Mouse (Mus musculus): Measurements from ENCODE around the gene Slc25a26.

The Slc25a26 gene

GRCm38 (mm10) chr6:94598421-94598820, 98.3 kb downstream of the Slc25a26 start:
- Histone ChIP-seq H3K36me3 (ENCODE audit: insufficient read depth, low read length) (peaks cover 41% of the 10 kb centered on the region), H3K27me3 (ENCODE audit: insufficient read depth, low read length) (no peaks in the 10 kb centered on the region), H3K4me1 (replicated peaks; ENCODE audit: low read depth, low read length) (peaks cover 55% of the 10 kb centered on the region), H3K4me3 (replicated peaks; ENCODE audit: low read length) (no peak overlapping the region), H3K9me3 (ENCODE audit: low read length) (no peaks in the 10 kb centered on the region)
- TF ChIP-seq CTCF (conservative IDR thresholded peaks at IDR 0.05; ENCODE audit: low read length) = no peak
- no peak for TF ChIP-seq NANOG (IDR thresholded peaks at IDR 0.05; ENCODE audit: borderline replicate concordance, low read length)
- no peak for TF ChIP-seq POU5F1 (IDR thresholded peaks at IDR 0.05; ENCODE audit: borderline replicate concordance, low read length)

- peaks cover 45% of the 10 kb centered on the region for H3K36me3 ChIP-seq (ENCODE audit: insufficient read depth, low read length)
- TF ChIP-seq CTCF (conservative IDR thresholded peaks at IDR 0.05; ENCODE audit: low read length) (no peak), NANOG (IDR thresholded peaks at IDR 0.05; ENCODE audit: borderline replicate concordance, low read length) (no peak), POU5F1 (IDR thresholded peaks at IDR 0.05; ENCODE audit: borderline replicate concordance, low read length) (no peak)
- no peaks in the 10 kb centered on the region for H3K27me3 ChIP-seq (ENCODE audit: insufficient read depth, low read length)
- no peaks in the 10 kb centered on the region for H3K9me3 ChIP-seq (ENCODE audit: low read length)
- peaks cover 61% of the 10 kb centered on the region for H3K4me1 ChIP-seq (replicated peaks; ENCODE audit: low read depth, low read length)
- H3K4me3 ChIP-seq (replicated peaks; ENCODE audit: low read length) = no peak overlapping the region
Measured at GRCm38 (mm10) chr6:94599016-94599415, 98.9 kb downstream of the Slc25a26 start.

GRCm38 (mm10) chr6:94601101-94601500, 101.0 kb downstream of the Slc25a26 start:
- Histone ChIP-seq H3K27me3 (ENCODE audit: insufficient read depth, low read length) (no peaks in the 10 kb centered on the region), H3K4me3 (replicated peaks; ENCODE audit: low read length) (no peak overlapping the region), H3K4me1 (replicated peaks; ENCODE audit: low read depth, low read length) (peaks cover 71% of the 10 kb centered on the region), H3K36me3 (ENCODE audit: insufficient read depth, low read length) (peaks cover 59% of the 10 kb centered on the region), H3K9me3 (ENCODE audit: low read length) (no peaks in the 10 kb centered on the region)
- no peak for TF ChIP-seq POU5F1 (IDR thresholded peaks at IDR 0.05; ENCODE audit: borderline replicate concordance, low read length)
- no peak for TF ChIP-seq NANOG (IDR thresholded peaks at IDR 0.05; ENCODE audit: borderline replicate concordance, low read length)
- no peak for TF ChIP-seq CTCF (conservative IDR thresholded peaks at IDR 0.05; ENCODE audit: low read length)

- H3K4me1 ChIP-seq (replicated peaks; ENCODE audit: low read depth, low read length) = peaks cover 66% of the 10 kb centered on the region
- H3K27me3 ChIP-seq (ENCODE audit: insufficient read depth, low read length) = no peaks in the 10 kb centered on the region
- H3K9me3 ChIP-seq (ENCODE audit: low read length) = no peaks in the 10 kb centered on the region
- peaks cover 66% of the 10 kb centered on the region for H3K36me3 ChIP-seq (ENCODE audit: insufficient read depth, low read length)
- TF ChIP-seq POU5F1 (IDR thresholded peaks at IDR 0.05; ENCODE audit: borderline replicate concordance, low read length) = no peak
- no peak for TF ChIP-seq NANOG (IDR thresholded peaks at IDR 0.05; ENCODE audit: borderline replicate concordance, low read length)
- no peak overlapping the region for H3K4me3 ChIP-seq (replicated peaks; ENCODE audit: low read length)
Measured at GRCm38 (mm10) chr6:94601811-94602210, 101.7 kb downstream of the Slc25a26 start.

- no peak overlapping the region for H3K4me3 ChIP-seq (replicated peaks; ENCODE audit: low read length)
- no peaks in the 10 kb centered on the region for H3K27me3 ChIP-seq (ENCODE audit: insufficient read depth, low read length)
- H3K9me3 ChIP-seq (ENCODE audit: low read length) = no peaks in the 10 kb centered on the region
- peaks cover 81% of the 10 kb centered on the region for H3K36me3 ChIP-seq (ENCODE audit: insufficient read depth, low read length)
- peaks cover 43% of the 10 kb centered on the region for H3K4me1 ChIP-seq (replicated peaks; ENCODE audit: low read depth, low read length)
- TF ChIP-seq CTCF (conservative IDR thresholded peaks at IDR 0.05; ENCODE audit: low read length) (no peak), NANOG (IDR thresholded peaks at IDR 0.05; ENCODE audit: borderline replicate concordance, low read length) (no peak), POU5F1 (IDR thresholded peaks at IDR 0.05; ENCODE audit: borderline replicate concordance, low read length) (no peak)
Measured at GRCm38 (mm10) chr6:94604072-94604471, 103.9 kb downstream of the Slc25a26 start.

GRCm38 (mm10) chr6:94604546-94604945, 104.4 kb downstream of the Slc25a26 start:
- Histone ChIP-seq H3K36me3 (ENCODE audit: insufficient read depth, low read length) (peaks cover 84% of the 10 kb centered on the region), H3K4me3 (replicated peaks; ENCODE audit: low read length) (no peak overlapping the region), H3K4me1 (replicated peaks; ENCODE audit: low read depth, low read length) (peaks cover 39% of the 10 kb centered on the region), H3K9me3 (ENCODE audit: low read length) (no peaks in the 10 kb centered on the region), H3K27me3 (ENCODE audit: insufficient read depth, low read length) (no peaks in the 10 kb centered on the region)
- TF ChIP-seq POU5F1 (IDR thresholded peaks at IDR 0.05; ENCODE audit: borderline replicate concordance, low read length) (no peak), NANOG (IDR thresholded peaks at IDR 0.05; ENCODE audit: borderline replicate concordance, low read length) (no peak), CTCF (conservative IDR thresholded peaks at IDR 0.05; ENCODE audit: low read length) (no peak)

- H3K4me3 ChIP-seq (replicated peaks; ENCODE audit: low read length) = no peak overlapping the region
- H3K4me1 ChIP-seq (replicated peaks; ENCODE audit: low read depth, low read length) = no peaks in the 10 kb centered on the region
- no peaks in the 10 kb centered on the region for H3K27me3 ChIP-seq (ENCODE audit: insufficient read depth, low read length)
- TF ChIP-seq NANOG (IDR thresholded peaks at IDR 0.05; ENCODE audit: borderline replicate concordance, low read length) (no peak), CTCF (conservative IDR thresholded peaks at IDR 0.05; ENCODE audit: low read length) (no peak), POU5F1 (IDR thresholded peaks at IDR 0.05; ENCODE audit: borderline replicate concordance, low read length) (no peak)
- H3K36me3 ChIP-seq (ENCODE audit: insufficient read depth, low read length) = peaks cover 100% of the 10 kb centered on the region
- H3K9me3 ChIP-seq (ENCODE audit: low read length) = no peaks in the 10 kb centered on the region
Measured at GRCm38 (mm10) chr6:94613235-94613895, 113.2 kb downstream of the Slc25a26 start.

GRCm38 (mm10) chr6:94614346-94614745, 114.2 kb downstream of the Slc25a26 start:
- no peaks in the 10 kb centered on the region for H3K9me3 ChIP-seq (ENCODE audit: low read length)
- H3K4me3 ChIP-seq (replicated peaks; ENCODE audit: low read length) = no peak overlapping the region
- no peaks in the 10 kb centered on the region for H3K27me3 ChIP-seq (ENCODE audit: insufficient read depth, low read length)
- peaks cover 100% of the 10 kb centered on the region for H3K36me3 ChIP-seq (ENCODE audit: insufficient read depth, low read length)
- TF ChIP-seq NANOG (IDR thresholded peaks at IDR 0.05; ENCODE audit: borderline replicate concordance, low read length) (no peak), CTCF (conservative IDR thresholded peaks at IDR 0.05; ENCODE audit: low read length) (no peak), POU5F1 (IDR thresholded peaks at IDR 0.05; ENCODE audit: borderline replicate concordance, low read length) (no peak)
- H3K4me1 ChIP-seq (replicated peaks; ENCODE audit: low read depth, low read length) = peaks cover 4% of the 10 kb centered on the region

- Histone ChIP-seq H3K4me3 (replicated peaks; ENCODE audit: low read length) (no peak overlapping the region), H3K9me3 (ENCODE audit: low read length) (no peaks in the 10 kb centered on the region), H3K4me1 (replicated peaks; ENCODE audit: low read depth, low read length) (peaks cover 20% of the 10 kb centered on the region), H3K36me3 (ENCODE audit: insufficient read depth, low read length) (peaks cover 98% of the 10 kb centered on the region), H3K27me3 (ENCODE audit: insufficient read depth, low read length) (no peaks in the 10 kb centered on the region)
- no peak for TF ChIP-seq NANOG (IDR thresholded peaks at IDR 0.05; ENCODE audit: borderline replicate concordance, low read length)
- TF ChIP-seq CTCF (conservative IDR thresholded peaks at IDR 0.05; ENCODE audit: low read length) = no peak
- TF ChIP-seq POU5F1 (IDR thresholded peaks at IDR 0.05; ENCODE audit: borderline replicate concordance, low read length) = no peak
Measured at GRCm38 (mm10) chr6:94615936-94616335, 115.8 kb downstream of the Slc25a26 start.
